Mouse (Mus musculus) midbrain, postnatal 0 days (tissue): Measurements from ENCODE around the gene Hoxd9. TPM values are rescaled to one million over a fixed set of nuclear protein-coding genes. Genes with fewer than 3 reads are reported as not detected.
A peak's percentile ranks its signal among the peaks of the same experiment; 100 is the strongest.

Experiments used
- ATAC-seq: fragments of 200-750 bp; cut with Nextera tagmentation; 2 replicates; pipeline ENCODE4 v1.8.0; 2017; ENCODE audit warnings: moderate number of reproducible peaks, mild to moderate bottlenecking, moderate TSS enrichment, moderate library complexity; ENCODE audit not compliant: low FRiP score
- DNase-seq: peaks from one replicate; pipeline ENCODE4 v3.0.0-alpha.2; 2015; ENCODE audit warnings: low spot score
- H3K27ac ChIP-seq: fragments of 300-500 bp; sonication (generic); 2 replicates; pipeline ENCODE4 v1.5.1; 2014; ENCODE audit warnings: low read depth, mild to moderate bottlenecking, low read length, mixed read lengths
- H3K27me3 ChIP-seq: fragments of 300-500 bp; sonication (generic); 2 replicates; pipeline ENCODE4 v1.6.1; 2014; ENCODE audit warnings: low read length, control low read depth, mixed read lengths; ENCODE audit not compliant: insufficient read depth
- H3K36me3 ChIP-seq: fragments of 300-500 bp; sonication (generic); 2 replicates; pipeline ENCODE4 v1.6.1; 2014; ENCODE audit warnings: low read length, control low read depth, mixed read lengths; ENCODE audit not compliant: insufficient read depth
- H3K4me1 ChIP-seq: fragments of 300-500 bp; sonication (generic); 2 replicates; pipeline ENCODE4 v1.6.1; 2014; ENCODE audit warnings: mild to moderate bottlenecking, control low read depth, antibody characterized with exemption, low read length, mixed read lengths; ENCODE audit not compliant: insufficient read depth
- H3K4me2 ChIP-seq: fragments of 300-500 bp; sonication (generic); 2 replicates; pipeline ENCODE4 v1.6.1; 2014; ENCODE audit warnings: low read depth, mild to moderate bottlenecking, low read length, mixed read lengths; ENCODE audit not compliant: poor library complexity, severe bottlenecking
- H3K4me3 ChIP-seq: fragments of 300-500 bp; sonication (generic); 2 replicates; pipeline ENCODE4 v1.5.1; 2014; ENCODE audit warnings: low read depth, mild to moderate bottlenecking, low read length, moderate library complexity
- H3K9ac ChIP-seq: fragments of 300-500 bp; sonication (generic); replicated peaks from 2 replicates; pipeline ENCODE4 v1.6.1; 2014; ENCODE audit warnings: mild to moderate bottlenecking, low read length, moderate library complexity, mixed read lengths; ENCODE audit not compliant: poor library complexity, severe bottlenecking
- H3K9me3 ChIP-seq: fragments of 300-500 bp; sonication (generic); 2 replicates; pipeline ENCODE4 v1.6.1; 2016; ENCODE audit warnings: low read length, control low read depth
- CTCF ChIP-seq: IDR thresholded peaks from 2 replicates; pipeline ENCODE4 v1.5.1; 2016; ENCODE audit warnings: antibody characterized with exemption, mild to moderate bottlenecking
- WGBS: fragments of 180-500 bp; shearing (Covaris S2); extraction: QIAGEN DNeasy Blood & Tissue Kit; methylation state at CpG from one replicate; pipeline ENCODE4 v1.1.7; 2014; 5-methylcytosine and 5-hydroxymethylcytosine counted together
- polyA plus RNA-seq: library from polyadenylated mRNA; unstranded; fragments of >200 nt; fragmentation: Nextera tagmentation; extraction: Ambion mirVana; gene quantifications from 2 replicates; pipeline ENCODE4 v1.2.1, GENCODE M21; 2015
- total RNA-seq: library from RNA; depleted of rRNA; stranded (reverse); fragments of >200 nt; gene quantifications from 2 replicates; pipeline ENCODE4 v1.2.3, GENCODE M21; 2014

Hoxd9 gene
- total and polyA plus RNA-seq, 2 experiments from 2014 or later, result not detected

GRCm38 (mm10) chr2:74659507-74660005 is 38.0 kb upstream of the Hoxd9 start, which contains the start of gene Evx2:
Gene Evx2, minus strand, starts transcription at chr2:74659557.
- DNase-seq, result no peak
- Histone ChIP-seq H3K4me2 (no peak within 1 kb of the TSS), H3K4me3 (peak within 1 kb of the TSS; percentile 18)

DNA sequence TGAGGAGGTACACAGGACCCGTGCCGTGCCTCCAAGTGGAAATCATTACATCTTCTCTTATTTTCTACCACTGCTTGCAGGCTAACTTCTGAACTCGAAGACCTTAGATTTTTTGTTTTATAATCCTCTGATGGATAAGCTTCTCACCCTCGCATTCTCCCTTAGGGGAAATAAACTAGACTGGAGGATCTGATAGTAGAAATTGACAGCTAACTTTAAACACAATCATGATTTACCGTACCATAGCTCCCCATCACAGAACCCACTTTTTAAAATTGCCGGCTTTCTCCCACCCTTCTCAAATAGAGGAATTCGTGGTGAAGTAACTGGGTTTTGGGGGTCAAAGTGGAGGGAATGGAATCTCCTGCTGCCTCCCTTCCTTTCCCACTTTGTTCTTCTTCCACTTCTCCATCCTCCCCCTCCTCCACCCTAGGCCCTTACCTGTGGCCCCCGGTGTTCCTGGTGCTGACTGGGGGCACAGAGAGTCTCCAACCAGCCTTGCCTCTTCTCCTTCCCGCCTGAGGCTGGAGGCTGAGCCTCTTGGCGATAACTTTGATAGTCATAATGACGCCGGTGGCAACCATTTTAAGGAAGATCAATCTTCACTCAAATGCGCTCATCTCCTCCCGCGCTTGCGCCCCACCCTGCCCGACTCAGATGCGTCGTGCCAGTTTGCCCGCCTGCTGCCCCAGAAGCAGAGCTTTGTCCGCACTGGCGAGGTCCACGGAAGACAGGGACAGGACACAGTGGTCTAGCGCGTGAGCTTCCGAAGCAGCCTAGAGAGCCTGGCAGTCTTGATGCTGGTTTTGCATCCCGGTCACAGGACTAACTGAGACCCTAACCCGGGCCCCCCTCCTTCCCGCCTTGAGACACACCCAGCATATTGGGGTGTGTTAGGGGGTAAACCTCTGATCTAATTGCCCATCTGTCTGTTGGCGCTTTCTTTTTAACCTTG is 36.8 kb upstream of the Hoxd9 start:
- 3% methylated on average over 30 of the region's 30 CpGs for WGBS
- DNase-seq (no peak), ATAC-seq (no peak)
- Histone ChIP-seq H3K27me3 (peaks cover 72% of the 10 kb centered on the region), H3K36me3 (no peaks in the 10 kb centered on the region), H3K4me2 (no peak overlapping the region), H3K4me1 (no peaks in the 10 kb centered on the region), H3K9me3 (no peaks in the 10 kb centered on the region), H3K4me3 (no peak overlapping the region; the same call in 1 of the 2 replicates), H3K27ac (no peak overlapping the region), H3K9ac (no peak overlapping the region)
- no peak for TF ChIP-seq CTCF

More at GRCm38 (mm10) chr2:74659507-74660005, 38.0 kb upstream of the Hoxd9 start, which contains the start of gene Evx2:
- WGBS, result 2% methylated on average over 28 of the region's 28 CpGs
- Histone ChIP-seq H3K4me1 (no peaks in the 10 kb centered on the region), H3K27me3 (peaks cover 70% of the 10 kb centered on the region), H3K36me3 (no peaks in the 10 kb centered on the region), H3K27ac (no peak within 1 kb of the TSS), H3K9me3 (no peaks in the 10 kb centered on the region), H3K9ac (no peak within 1 kb of the TSS)
- no peak for TF ChIP-seq CTCF
- ATAC-seq, result no peak

DNA sequence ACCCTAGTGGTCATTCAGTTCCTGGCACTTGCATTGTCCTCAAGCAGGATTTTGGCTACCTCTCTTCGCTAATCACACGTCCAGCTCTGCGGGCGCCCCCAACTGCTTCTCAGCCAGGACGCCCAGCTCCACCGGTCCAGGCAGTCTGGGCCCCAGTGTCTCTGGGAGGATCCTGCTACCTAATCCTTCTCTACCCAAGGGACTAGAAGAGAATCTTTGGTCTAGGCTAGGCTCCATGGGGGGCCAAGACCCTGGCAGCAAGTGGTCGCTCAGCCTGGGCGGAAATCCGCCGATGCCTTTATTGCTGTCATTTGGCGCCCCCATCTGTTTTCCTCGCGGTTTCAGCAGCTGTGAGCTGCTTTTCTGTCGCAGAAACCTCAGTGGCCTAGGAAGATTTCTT is 35.8 kb upstream of the Hoxd9 start:
- ATAC-seq (peak; percentile 62; the same call in 1 of the 2 replicates), DNase-seq (peak; percentile 83)
- WGBS, result 0% methylated on average over 14 of the region's 14 CpGs
- no peaks in the 10 kb centered on the region for H3K4me1 ChIP-seq
- H3K27me3 ChIP-seq, result peaks cover 72% of the 10 kb centered on the region
- H3K27ac ChIP-seq, result no peak overlapping the region
- H3K4me2 ChIP-seq, result peak overlapping the region; percentile 36
- peak; percentile 73 for TF ChIP-seq CTCF
- H3K9ac ChIP-seq, result no peak overlapping the region
- H3K4me3 ChIP-seq, result peak overlapping the region; percentile 21; the same call in 1 of the 2 replicates
- H3K9me3 ChIP-seq, result no peaks in the 10 kb centered on the region
- no peaks in the 10 kb centered on the region for H3K36me3 ChIP-seq

GRCm38 (mm10) chr2:74663291-74663925 is 34.1 kb upstream of the Hoxd9 start:
- TF ChIP-seq CTCF, result peak; percentile 84
- no peaks in the 10 kb centered on the region for H3K36me3 ChIP-seq
- H3K9ac ChIP-seq, result no peak overlapping the region
- 6% methylated on average over 18 of the region's 18 CpGs for WGBS
- no peak overlapping the region for H3K4me2 ChIP-seq
- H3K4me3 ChIP-seq, result no peak overlapping the region
- ATAC-seq (no peak), DNase-seq (peak; percentile 77)
- H3K27me3 ChIP-seq, result peaks cover 85% of the 10 kb centered on the region
- peaks cover under 1% of the 10 kb centered on the region; the same call in 1 of the 2 replicates for H3K4me1 ChIP-seq
- H3K27ac ChIP-seq, result no peak overlapping the region
- no peaks in the 10 kb centered on the region for H3K9me3 ChIP-seq

DNA sequence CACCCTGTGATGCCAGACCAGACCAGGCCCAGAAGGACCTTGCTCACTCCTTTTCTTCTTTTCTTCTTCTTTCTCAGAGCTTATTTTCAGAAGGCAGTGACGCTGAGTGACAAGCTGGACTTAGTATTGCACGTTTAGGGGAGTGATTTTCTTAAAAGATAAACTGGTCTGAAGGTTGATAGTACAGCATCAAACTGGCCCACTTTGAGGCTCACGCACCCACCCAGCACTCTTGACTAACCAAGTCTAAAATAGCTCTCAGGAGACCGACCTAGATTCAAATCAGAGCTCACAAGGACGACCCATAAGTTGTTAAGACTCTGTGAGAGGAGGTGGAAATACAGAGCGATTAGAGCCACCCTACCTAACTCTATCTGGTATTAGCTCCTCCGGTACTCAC is 31.1 kb upstream of the Hoxd9 start:
- 4% methylated on average over 7 of the region's 7 CpGs for WGBS

More for the DNA sequence above, 31.1 kb upstream of the Hoxd9 start:
- no peaks in the 10 kb centered on the region for H3K36me3 ChIP-seq
- TF ChIP-seq CTCF, result no peak
- H3K27me3 ChIP-seq, result peaks cover 89% of the 10 kb centered on the region
- no peak overlapping the region for H3K27ac ChIP-seq
- no peak for ATAC-seq
- H3K9me3 ChIP-seq, result no peaks in the 10 kb centered on the region
- no peak for DNase-seq
- no peak overlapping the region for H3K4me3 ChIP-seq
- no peak overlapping the region for H3K9ac ChIP-seq
- peaks cover 3% of the 10 kb centered on the region; the same call in 1 of the 2 replicates for H3K4me1 ChIP-seq
- H3K4me2 ChIP-seq, result no peak overlapping the region
